Mouse (Mus musculus): ENCODE measurements around the gene Fabp3. TPM values are rescaled to one million over a fixed set of nuclear protein-coding genes. Genes with fewer than 3 reads are reported as not detected.
A peak's percentile ranks its signal among the peaks of the same experiment; 100 is the strongest.

The Fabp3 gene
- total RNA-seq, 1 experiment from 2014 or later, result not detected

DNA sequence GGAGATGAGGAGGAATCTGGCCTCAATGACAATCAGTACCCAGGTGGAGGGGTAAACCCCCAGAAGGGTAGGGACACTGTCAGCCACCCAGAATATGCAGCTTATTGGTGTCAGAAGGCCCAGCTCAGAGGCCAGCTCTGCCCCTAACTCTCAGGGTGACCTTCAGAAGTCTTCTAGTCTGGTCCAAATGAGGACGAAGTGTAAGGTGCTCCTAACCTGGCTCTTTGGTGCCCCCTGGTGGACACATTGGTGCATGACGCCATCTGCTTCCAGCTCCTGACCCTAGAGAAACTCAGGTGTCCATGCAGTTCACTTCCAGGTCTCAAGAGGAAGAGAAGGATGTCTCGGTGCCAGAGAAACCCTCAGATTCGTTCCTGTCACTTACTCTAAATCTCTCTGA is 16.1 kb upstream of the Fabp3 start:
- ATAC-seq (replicated peaks; ENCODE audit: low read depth, poor library complexity, severe bottlenecking), result peak; percentile 68

DNA sequence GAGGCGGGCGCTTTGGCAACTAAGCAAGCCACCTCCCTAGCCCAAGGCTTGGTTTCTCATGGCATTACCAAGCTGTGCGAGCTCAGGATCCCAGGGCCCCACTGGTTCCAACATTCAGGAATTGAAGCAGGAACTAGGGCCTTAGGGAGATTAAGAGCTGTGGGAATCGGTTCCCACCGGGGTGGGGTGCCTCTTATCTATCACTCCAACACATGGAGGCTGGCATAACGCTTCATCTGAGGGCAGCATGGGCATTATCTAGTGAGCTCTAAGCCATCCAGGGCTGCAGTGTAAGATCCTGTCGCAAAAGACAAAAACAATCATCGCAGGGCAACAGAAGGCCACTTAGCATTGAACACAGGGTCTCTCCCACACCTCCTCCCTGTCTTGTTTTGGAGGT is 13.9 kb upstream of the Fabp3 start:
- ATAC-seq (replicated peaks; ENCODE audit: low read depth, poor library complexity, severe bottlenecking), result no peak

GRCm38 (mm10) chr4:130295047-130295745 is 13.2 kb upstream of the Fabp3 start:
- ATAC-seq (replicated peaks; ENCODE audit: low read depth, poor library complexity, severe bottlenecking), result peak; percentile 48

DNA sequence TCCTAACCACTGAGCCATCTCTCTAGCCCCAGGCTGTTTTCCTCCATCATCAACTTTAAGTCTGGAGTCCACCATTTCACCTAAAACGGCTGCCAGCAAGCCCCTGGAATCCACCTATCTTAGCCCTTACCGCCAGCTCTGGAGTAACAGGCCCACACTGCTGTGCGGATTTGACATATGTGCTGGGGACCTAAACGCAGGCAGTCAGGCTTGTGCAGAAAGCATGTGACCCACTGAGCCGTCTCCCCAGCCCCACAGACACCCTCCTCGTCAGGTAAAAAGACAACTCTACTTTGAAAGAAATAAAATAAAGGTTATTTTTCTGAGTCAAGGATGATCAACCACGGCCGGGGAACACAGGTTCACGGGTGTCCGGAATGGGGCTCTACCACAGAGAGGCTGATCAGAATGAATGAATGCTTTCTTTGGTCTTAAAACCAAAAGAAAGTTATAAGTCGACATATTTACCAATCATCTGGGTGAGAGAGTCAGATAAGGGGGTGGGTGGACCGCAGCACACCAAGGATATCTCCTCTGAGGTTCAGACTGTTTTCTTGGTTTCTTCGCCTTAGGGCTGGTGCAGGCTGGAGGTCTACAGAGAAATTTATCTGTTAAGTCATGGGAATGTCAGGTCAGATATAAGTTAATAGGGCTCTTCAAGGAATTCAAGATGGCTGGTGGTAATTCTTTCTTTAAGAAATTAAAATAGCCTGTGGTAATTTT is 12.0 kb upstream of the Fabp3 start:
- ATAC-seq (replicated peaks; ENCODE audit: low read depth, poor library complexity, severe bottlenecking), result no peak

DNA sequence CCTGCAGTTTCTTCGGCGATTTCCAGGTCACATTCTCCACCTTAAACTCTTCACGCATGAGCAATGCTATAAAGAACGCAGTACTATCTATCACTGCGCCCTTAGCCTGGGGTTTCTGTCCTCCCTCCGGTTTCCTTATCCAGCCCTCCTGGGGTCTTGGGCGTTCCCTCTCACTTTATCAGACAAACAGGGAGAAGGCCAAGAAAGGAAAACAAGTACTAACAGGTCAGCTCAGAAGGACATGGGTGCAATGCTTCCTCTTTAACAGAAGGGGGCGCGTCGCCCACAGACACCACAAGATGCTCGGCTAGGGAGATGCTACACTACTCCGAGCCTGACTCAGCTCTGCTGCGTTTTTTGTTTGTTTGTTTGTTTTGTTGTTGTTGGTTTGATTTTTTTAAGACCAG is 11.3 kb upstream of the Fabp3 start:
- peak; percentile 64 for ATAC-seq (replicated peaks; ENCODE audit: low read depth, poor library complexity, severe bottlenecking)

- no peak for ATAC-seq (replicated peaks; ENCODE audit: low read depth, poor library complexity, severe bottlenecking)
These were observed 9.3 kb upstream of the Fabp3 start for GRCm38 (mm10) chr4:130298877-130299628.

GRCm38 (mm10) chr4:130299629-130300018 is 8.8 kb upstream of the Fabp3 start:
- no peak for ATAC-seq (replicated peaks; ENCODE audit: low read depth, poor library complexity, severe bottlenecking)

DNA sequence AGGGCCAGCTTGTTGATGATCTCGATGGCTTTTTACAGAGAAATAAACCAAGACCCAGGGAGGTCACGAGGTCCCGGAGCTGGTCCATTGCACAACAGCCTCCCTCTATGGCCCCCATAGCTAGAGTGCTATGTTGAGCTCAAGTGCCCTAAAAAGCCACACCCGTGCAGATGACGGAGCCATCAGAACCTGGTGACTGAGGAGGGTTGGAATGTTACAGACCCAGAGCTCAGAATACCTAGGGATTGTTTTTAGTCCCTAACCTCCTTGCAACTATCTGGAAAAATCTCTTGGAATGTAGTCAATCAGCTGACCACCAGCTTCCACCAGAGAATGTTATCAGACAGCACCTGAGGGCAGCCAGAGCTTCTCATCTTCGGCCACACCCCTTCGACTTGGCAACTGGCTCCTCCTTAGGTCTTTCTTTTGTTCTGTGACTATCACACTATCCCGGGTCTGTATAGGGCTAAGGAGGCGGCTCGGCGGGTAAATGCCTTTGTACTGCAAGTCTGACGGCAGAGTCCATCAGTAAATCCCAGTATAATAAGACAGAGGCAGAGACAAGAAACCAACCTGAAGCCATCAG is 6.0 kb upstream of the Fabp3 start:
- no peak for ATAC-seq (replicated peaks; ENCODE audit: low read depth, poor library complexity, severe bottlenecking)

GRCm38 (mm10) chr4:130304746-130305145 is 3.6 kb upstream of the Fabp3 start:
- no peak for ATAC-seq (replicated peaks; ENCODE audit: low read depth, poor library complexity, severe bottlenecking)

DNA sequence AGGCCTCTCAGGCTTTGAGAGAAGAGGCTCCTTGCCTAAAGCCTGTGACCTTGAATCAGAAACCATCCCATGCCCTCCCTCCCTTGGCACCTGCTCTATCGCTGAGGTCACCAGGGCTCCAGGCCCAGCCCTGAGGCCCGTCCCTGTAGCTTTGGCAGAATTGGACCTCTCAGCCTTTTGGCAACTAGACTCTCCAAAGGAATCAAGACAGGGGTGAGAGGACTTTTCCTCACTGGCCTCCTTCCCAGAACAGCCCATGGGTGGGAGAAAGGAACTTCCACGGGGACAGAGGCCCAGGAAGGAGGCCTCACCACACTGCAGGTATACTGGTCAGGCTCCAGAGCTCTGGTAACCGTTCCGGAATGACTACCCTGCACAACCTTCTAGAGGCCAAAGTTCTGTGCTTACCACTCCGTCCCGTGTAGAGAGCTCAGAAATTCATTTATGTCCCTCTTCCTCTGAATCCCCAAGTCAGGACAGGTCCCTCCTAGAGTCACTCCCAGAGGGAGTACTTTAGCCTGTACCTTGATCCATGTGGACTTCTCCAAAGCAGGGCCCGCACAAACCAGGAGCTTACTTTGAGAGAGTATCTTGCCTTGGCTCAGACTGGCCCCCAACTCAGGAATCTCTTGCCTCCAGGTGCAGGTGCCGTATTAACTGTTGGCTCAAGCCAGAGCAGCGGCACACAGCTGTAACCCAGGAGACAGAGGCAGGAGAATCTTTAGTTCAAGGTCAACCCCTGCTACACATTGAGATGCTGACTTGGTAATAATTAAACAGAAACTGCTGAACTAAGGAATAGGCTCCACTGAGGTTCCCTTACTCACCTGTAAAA is 1.4 kb upstream of the Fabp3 start:
- ATAC-seq (replicated peaks; ENCODE audit: low read depth, poor library complexity, severe bottlenecking), result no peak

- peak; percentile 54 for ATAC-seq (replicated peaks; ENCODE audit: low read depth, poor library complexity, severe bottlenecking)
These were observed 554 bp upstream of the Fabp3 start for GRCm38 (mm10) chr4:130307851-130308230.

DNA sequence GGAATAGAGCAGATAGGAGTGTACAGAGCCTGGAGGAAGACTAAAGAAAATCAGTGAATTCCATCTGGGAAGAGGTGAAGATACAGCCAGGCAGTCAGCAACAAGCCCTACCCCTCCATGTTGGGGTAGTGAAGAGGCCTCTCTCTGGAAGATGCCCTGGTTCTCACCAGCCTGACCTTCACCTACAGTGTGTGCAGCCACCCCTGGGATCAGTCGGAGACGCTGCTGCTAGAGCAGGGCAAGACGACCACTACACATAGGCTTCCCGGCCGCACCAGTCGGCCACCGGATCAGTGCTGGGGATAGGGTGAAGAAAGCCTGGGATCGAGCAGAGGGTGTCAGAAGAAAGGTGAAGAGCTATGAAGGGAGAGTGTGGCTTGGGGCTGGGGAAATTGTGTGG is 859 bp downstream of the Fabp3 start:
- no peak for ATAC-seq (replicated peaks; ENCODE audit: low read depth, poor library complexity, severe bottlenecking)

DNA sequence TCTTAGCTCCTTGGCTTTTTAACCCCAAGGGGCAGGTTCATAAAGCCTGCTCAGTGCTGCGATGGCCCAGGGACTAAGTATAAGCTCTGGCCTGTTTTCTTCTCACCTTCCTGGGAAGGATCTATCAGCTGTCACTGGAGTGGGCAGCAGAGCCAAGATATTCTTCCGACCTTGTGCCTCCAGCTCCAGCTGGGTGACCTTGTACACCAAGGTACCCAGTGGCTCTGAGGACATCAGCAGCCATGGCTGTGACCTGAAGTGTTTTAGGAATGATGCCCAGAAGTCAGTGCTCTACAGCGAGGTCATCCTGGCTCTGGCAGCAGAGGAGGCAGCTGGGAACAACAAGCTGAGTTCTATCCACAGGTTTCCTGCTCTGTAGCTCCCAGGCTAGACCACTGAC is 4.1 kb downstream of the Fabp3 start:
- no peak for ATAC-seq (replicated peaks; ENCODE audit: low read depth, poor library complexity, severe bottlenecking)

DNA sequence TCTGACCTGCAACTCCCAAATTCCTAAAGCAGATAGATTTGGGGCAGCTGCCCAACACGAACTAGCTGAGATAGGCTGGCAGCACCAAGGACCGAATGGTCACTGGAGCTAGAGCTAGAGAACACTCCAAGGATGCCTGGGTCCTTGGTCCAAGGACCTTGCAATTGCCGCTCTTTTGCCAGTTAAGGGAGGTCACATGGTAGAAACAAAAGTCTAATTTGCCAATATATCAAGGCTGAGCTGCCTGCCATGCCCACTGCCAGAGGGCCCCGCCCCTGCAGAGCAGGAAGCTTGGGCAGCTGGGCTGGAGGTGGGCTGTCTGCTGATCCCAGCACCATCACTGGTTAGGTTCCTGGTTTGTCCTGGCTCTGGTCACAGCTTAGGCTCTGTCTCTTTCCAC is 5.2 kb downstream of the Fabp3 start:
- no peak for ATAC-seq (replicated peaks; ENCODE audit: low read depth, poor library complexity, severe bottlenecking)

DNA sequence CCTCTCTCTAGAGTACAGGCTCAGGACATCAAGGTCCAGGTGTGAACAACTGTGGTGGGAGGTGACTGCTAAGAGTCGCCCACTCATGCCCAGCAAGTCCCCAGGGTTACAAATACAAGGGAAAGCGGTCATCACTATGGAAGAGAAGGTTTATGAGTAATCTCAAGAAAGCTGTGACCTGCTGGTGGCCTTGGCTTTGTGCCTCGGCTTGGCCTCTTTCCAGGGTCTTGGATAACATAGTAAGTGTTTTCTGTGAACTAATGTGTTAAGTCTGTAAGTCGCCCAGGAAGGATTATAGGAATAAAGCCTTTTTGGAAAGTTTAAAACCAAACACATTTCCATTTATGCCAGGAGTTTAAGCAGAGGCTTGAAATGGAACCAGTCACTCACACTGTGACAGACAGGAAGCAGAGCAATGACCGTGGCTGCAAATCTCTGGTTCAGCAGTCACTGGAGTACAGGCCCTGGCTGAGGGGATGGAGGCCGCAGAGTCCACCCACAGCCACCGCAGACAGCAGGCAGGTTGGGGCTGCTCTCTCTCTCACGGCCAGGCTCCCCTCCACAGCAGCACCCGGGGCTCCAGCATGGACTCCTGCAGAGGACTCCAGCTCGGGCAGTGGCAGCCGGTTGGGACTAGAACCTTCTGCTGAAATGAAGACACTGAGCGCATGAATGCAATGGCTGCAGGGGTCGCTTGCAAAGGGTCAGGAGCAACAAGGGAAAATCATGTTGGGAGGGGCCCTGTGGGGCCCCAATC is 7.6 kb downstream of the Fabp3 start:
- no peak for ATAC-seq (replicated peaks; ENCODE audit: low read depth, poor library complexity, severe bottlenecking)

DNA sequence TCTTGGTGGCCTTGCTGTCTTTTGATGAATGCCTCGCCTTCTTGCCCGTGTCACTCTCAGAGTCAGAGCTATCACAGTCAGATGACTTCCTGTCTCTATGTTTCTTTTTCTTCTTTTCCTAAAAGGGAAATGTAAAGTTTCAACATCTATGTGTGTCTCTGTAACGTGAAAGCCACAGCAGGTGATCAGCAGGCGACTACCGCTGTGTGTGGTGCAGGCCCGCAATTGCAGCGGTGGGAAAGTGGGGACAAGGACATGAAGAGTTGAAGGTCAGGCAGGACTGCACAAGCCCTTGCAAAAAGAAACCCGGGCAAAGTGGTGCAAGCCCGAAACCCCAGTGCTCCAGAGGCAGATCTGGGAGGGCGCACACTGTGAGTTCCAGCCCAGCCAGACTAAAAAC is 8.3 kb downstream of the Fabp3 start:
- no peak for ATAC-seq (replicated peaks; ENCODE audit: low read depth, poor library complexity, severe bottlenecking)

- ATAC-seq (replicated peaks; ENCODE audit: low read depth, poor library complexity, severe bottlenecking), result no peak
These were observed 9.7 kb downstream of the Fabp3 start for GRCm38 (mm10) chr4:130318122-130318521.

- ATAC-seq (replicated peaks; ENCODE audit: low read depth, poor library complexity, severe bottlenecking), result no peak
These were observed 11.2 kb downstream of the Fabp3 start for GRCm38 (mm10) chr4:130319564-130319963.

DNA sequence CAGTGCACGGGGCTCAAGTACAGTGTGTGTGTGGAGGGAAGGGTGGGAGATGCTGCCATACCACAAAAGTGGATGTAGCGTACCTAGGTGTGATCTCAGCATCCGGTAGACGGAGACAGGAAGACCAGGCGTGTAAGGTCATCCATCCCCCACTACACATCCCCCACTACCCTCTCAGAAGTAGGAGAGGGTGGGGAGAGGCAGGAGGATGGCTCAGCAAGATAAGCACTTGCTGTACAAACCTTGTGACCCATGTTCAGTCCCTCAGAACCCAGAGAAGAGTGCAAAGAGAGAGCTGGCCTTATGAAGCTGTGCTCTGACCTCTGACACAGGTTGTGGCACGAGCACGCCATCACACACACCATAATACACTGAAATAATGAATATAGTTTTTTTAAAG is 13.2 kb downstream of the Fabp3 start:
- no peak for ATAC-seq (replicated peaks; ENCODE audit: low read depth, poor library complexity, severe bottlenecking)

All from common myeloid progenitor, adult 5-6 weeks (primary cell).